Comparison of ENCODE assay signal across 8 mouse cellular contexts in genomic region chr6:128802557-128802956, GRCm38 (mm10). TPM values are rescaled to one million over a fixed set of nuclear protein-coding genes. Genes with fewer than 3 reads are reported as not detected.
DNase-seq lines count a peak whose midpoint lies in the region; ATAC-seq and TF ChIP-seq lines count a peak whose summit lies in the region.

No protein-coding gene starts in this region.

- peak overlapping the region; percentile 62 for H3K9ac ChIP-seq in hindbrain, embryonic 11.5 days (ENCODE audit: low read depth, low read length)

- peaks cover 7% of the 10 kb centered on the region for H3K4me1 ChIP-seq in G1E (ENCODE audit: insufficient read depth, low read depth, low read length)
- H3K4me1 ChIP-seq in hindbrain, embryonic 11.5 days (replicated peaks; ENCODE audit: control insufficient read depth, insufficient read depth, low read length): no peaks in the 10 kb centered on the region

- peak overlapping the region; percentile 49 for H3K4me2 ChIP-seq in hindbrain, embryonic 11.5 days (replicated peaks; ENCODE audit: low read depth, low read length)

- H3K4me3 ChIP-seq in G1E (ENCODE audit: low read depth, low read length): peak overlapping the region; percentile 26; the same call in 1 of the 2 replicates
- peak overlapping the region; percentile 40 for H3K4me3 ChIP-seq in hindbrain, embryonic 11.5 days (ENCODE audit: low read depth, low read length)

- peak; percentile 45 for DNase-seq in left cerebral cortex, adult 11 months (ENCODE audit: low spot score)
- no peak for DNase-seq in left cerebral cortex, postnatal 25 days (ENCODE audit: low spot score in 2 of 2)
- no peak for DNase-seq in G1E (ENCODE audit: low spot score)
- peak; percentile 13 for DNase-seq in c-Kit-negative CD71-positive TER-119-positive erythroid progenitor cells, embryonic 14.5 days (ENCODE audit: low read depth, low spot score)
- DNase-seq in hindbrain, embryonic 11.5 days (ENCODE audit: low spot score): no peak
- DNase-seq in gastrocnemius, postnatal 4 days (ENCODE audit: low spot score in 2 of 2): no peak

- TF ChIP-seq CTCF in G1E (IDR thresholded peaks at IDR 0.05; ENCODE audit: low read depth, low read length): no peak

- H3K36me3 ChIP-seq in G1E (replicated peaks): no peaks in the 10 kb centered on the region
- no peaks in the 10 kb centered on the region for H3K36me3 ChIP-seq in hindbrain, embryonic 11.5 days (ENCODE audit: control insufficient read depth, insufficient read depth, low read length)

- no peak for ATAC-seq in G1E (ENCODE audit: extremely low read depth, insufficient number of reproducible peaks, low FRiP score, poor library complexity, severe bottlenecking)
- ATAC-seq in hindbrain, embryonic 11.5 days (ENCODE audit: low FRiP score): peak; percentile 50
- ATAC-seq in megakaryocyte, adult 5-6 weeks (ENCODE audit: poor library complexity, severe bottlenecking): peak; percentile 8
- ATAC-seq in granulocyte monocyte progenitor cell, adult 5-6 weeks (replicated peaks; ENCODE audit: poor library complexity, severe bottlenecking): no peak

- peaks cover 17% of the 10 kb centered on the region for H3K9me3 ChIP-seq in G1E (replicated peaks)
- no peaks in the 10 kb centered on the region for H3K9me3 ChIP-seq in hindbrain, embryonic 11.5 days (ENCODE audit: control insufficient read depth, low read length)

- intact Hi-C loops in left cerebral cortex, postnatal 25 days (cut with DNase I): no loop called here

- no peaks in the 10 kb centered on the region for H3K27me3 ChIP-seq in G1E (ENCODE audit: insufficient read depth, low read length)
- no peaks in the 10 kb centered on the region for H3K27me3 ChIP-seq in hindbrain, embryonic 11.5 days (ENCODE audit: control insufficient read depth, insufficient read depth, low read length)

- WGBS in hindbrain, embryonic 11.5 days: 13% methylated on average over 10 of the region's 10 CpGs

- H3K27ac ChIP-seq in hindbrain, embryonic 11.5 days (ENCODE audit: low read depth, low read length): no peak overlapping the region

RNA-seq across cellular contexts. Expression of gene Klrb1c, which starts 13.5 kb away (rescaled TPM):
- total RNA-seq in left cerebral cortex, postnatal 25 days (2021): not detected
- total RNA-seq in G1E (2014; fragmentation: Nextera tagmentation): not detected in 2 replicates
- 0.17 and 0.22 TPM in 2 replicates for total RNA-seq in G1E (2017)
- polyA plus RNA-seq in G1E (2012): not detected in 2 replicates
- polyA plus RNA-seq in hindbrain, embryonic 11.5 days (2014; fragmentation: Nextera tagmentation; extraction: Ambion mirVana): 0.06 TPM in 1 of 2 replicates, not detected in the other
- 4.7 and 10.0 TPM in 2 replicates for total RNA-seq in megakaryocyte, adult 5-6 weeks (2015)
- 6.8 and 8.4 TPM in 2 replicates for total RNA-seq in megakaryocyte, adult 5-6 weeks (2017)
- under 1 TPM; 0.15 to 0.16 TPM for total RNA-seq in gastrocnemius, postnatal 4 days (2021)
- total RNA-seq in granulocyte monocyte progenitor cell, adult 5-6 weeks (2014; fragmentation: Nextera tagmentation): not detected in 2 replicates
- 0.34 and 1.0 TPM in 2 replicates for total RNA-seq in granulocyte monocyte progenitor cell, adult 5-6 weeks (2017)

RNA-seq across cellular contexts. Expression of gene Gm44511, which starts 23.6 kb away (rescaled TPM):
- not detected for total RNA-seq in left cerebral cortex, postnatal 25 days (2021)
- total RNA-seq in G1E (2014; fragmentation: Nextera tagmentation) (not detected in 2 replicates), G1E (2017) (not detected in 2 replicates)
- not detected in 2 replicates for polyA plus RNA-seq in G1E (2012)
- polyA plus RNA-seq in hindbrain, embryonic 11.5 days (2014; fragmentation: Nextera tagmentation; extraction: Ambion mirVana): not detected in 2 replicates
- total RNA-seq in megakaryocyte, adult 5-6 weeks (2015): 2.7 TPM in 1 of 2 replicates, not detected in the other
- 3.4 TPM in 1 of 2 replicates, not detected in the other for total RNA-seq in megakaryocyte, adult 5-6 weeks (2017)
- not detected for total RNA-seq in gastrocnemius, postnatal 4 days (2021)
- not detected in 2 replicates for total RNA-seq in granulocyte monocyte progenitor cell, adult 5-6 weeks (2014; fragmentation: Nextera tagmentation)
- total RNA-seq in granulocyte monocyte progenitor cell, adult 5-6 weeks (2017): not detected in 2 replicates

RNA-seq across cellular contexts. Expression of gene Klrb1b, which starts 23.6 kb away (rescaled TPM):
- total RNA-seq in left cerebral cortex, postnatal 25 days (2021): not detected
- total RNA-seq in G1E (2014; fragmentation: Nextera tagmentation) (not detected in 2 replicates), G1E (2017) (0.05 and 0.12 TPM in 2 replicates)
- polyA plus RNA-seq in G1E (2012): not detected in 2 replicates
- polyA plus RNA-seq in hindbrain, embryonic 11.5 days (2014; fragmentation: Nextera tagmentation; extraction: Ambion mirVana): not detected in 2 replicates
- 4.5 and 11.2 TPM in 2 replicates for total RNA-seq in megakaryocyte, adult 5-6 weeks (2015)
- total RNA-seq in megakaryocyte, adult 5-6 weeks (2017): 2.6 and 3.6 TPM in 2 replicates
- total RNA-seq in gastrocnemius, postnatal 4 days (2021): not detected
- total RNA-seq in granulocyte monocyte progenitor cell, adult 5-6 weeks (2014; fragmentation: Nextera tagmentation): not detected in 2 replicates
- total RNA-seq in granulocyte monocyte progenitor cell, adult 5-6 weeks (2017): 0.09 TPM in 1 of 2 replicates, not detected in the other

Comparison
In these comparisons a context has a peak if more than half of its experiments do, and no peak if none do; other contexts are left out.
1. DNase-seq: peak in left cerebral cortex, adult 11 months (single experiment) and c-Kit-negative CD71-positive TER-119-positive erythroid progenitor cells, embryonic 14.5 days (single experiment); none in left cerebral cortex, postnatal 25 days (0 of 2), G1E (single experiment), hindbrain, embryonic 11.5 days (single experiment) and gastrocnemius, postnatal 4 days (0 of 2).
2. ATAC-seq: peak in hindbrain, embryonic 11.5 days (single experiment) and megakaryocyte, adult 5-6 weeks (single experiment); none in G1E (single experiment) and granulocyte monocyte progenitor cell, adult 5-6 weeks (single experiment).